Mouse (Mus musculus) gastrocnemius, postnatal 36 days (tissue): ENCODE measurements around the gene Mogat2. TPM values are rescaled to one million over a fixed set of nuclear protein-coding genes. Genes with fewer than 3 reads are reported as not detected.

Source experiments
- DNase-seq, 2 experiments: peaks; one replicate each; pipeline ENCODE4 v3.0.0; 2022
- intact Hi-C: fragments of 180-260 bp; cut with DNase I; formaldehyde crosslinking; loops from one replicate; pipeline ENCODE4 v1.15.1; 2025
- total RNA-seq, 2 experiments: library from RNA; stranded (reverse); gene quantifications; 2 replicates each; pipeline ENCODE4 v1.2.3; 2021

Mogat2 gene
- total RNA-seq, 2 experiments from 2014 or later, result not detected

GRCm38 (mm10) chr7:99202163-99202562, 36.3 kb downstream of the Mogat2 start:
- intact Hi-C loops, result no loop called here
- no peak for DNase-seq

- DNase-seq, result no peak
- intact Hi-C loops, result no loop called here
These were observed 38.1 kb downstream of the Mogat2 start for GRCm38 (mm10) chr7:99200290-99200689.

GRCm38 (mm10) chr7:99199451-99200175, 38.8 kb downstream of the Mogat2 start:
- no peak for DNase-seq
- intact Hi-C loops, result no loop called here

DNA sequence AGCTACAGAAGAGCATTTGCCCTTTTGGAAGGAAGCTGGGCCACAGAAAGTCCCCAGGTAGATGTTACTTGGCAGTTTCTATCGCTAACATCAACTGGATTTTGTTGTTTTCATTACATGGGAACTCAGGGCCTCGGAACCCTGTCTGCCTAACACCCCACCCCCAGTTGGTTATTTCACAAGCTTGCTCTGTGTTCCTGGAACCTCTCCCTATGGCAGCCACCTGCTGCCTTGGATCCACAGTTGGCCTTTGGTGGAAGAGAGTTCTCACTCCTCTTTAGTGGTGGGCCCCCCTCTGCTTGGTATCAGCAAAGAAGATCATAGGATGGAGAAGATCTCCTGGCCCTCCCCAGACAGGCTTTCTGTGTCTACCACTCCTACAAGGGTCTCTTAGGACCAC, 39.6 kb downstream of the Mogat2 start:
- DNase-seq, result no peak
- intact Hi-C loops, result no loop called here

GRCm38 (mm10) chr7:99194511-99194910, 43.9 kb downstream of the Mogat2 start:
- DNase-seq, result no peak
- intact Hi-C loops, result no loop called here

- intact Hi-C loops, result no loop called here
- DNase-seq, result no peak
These were observed 44.5 kb downstream of the Mogat2 start for GRCm38 (mm10) chr7:99193926-99194325.

DNA sequence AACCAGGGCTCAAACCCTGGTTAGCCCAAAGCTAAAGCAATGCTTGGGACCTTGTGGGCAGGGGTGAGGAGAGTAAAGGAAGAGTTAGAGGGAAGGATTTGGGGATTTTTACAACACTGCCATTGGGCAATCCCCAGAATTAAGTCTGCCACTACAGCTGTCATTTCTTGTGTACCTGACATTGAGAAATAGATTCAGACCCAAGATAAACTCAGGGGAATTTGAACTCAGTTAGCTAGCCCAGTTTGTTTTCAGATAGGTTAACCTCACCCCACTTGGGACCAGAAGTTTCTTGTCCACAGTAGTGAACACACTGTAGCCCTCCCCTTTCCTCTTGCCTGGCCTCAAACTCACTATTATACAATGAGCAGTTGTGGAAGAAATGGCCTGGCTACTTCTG, 47.0 kb downstream of the Mogat2 start:
- intact Hi-C loops, result no loop called here
- DNase-seq, result no peak

- DNase-seq, result no peak
- intact Hi-C loops, result no loop called here
These were observed 48.5 kb downstream of the Mogat2 start for GRCm38 (mm10) chr7:99189885-99190284.

- intact Hi-C loops, result no loop called here
- DNase-seq, result no peak
These were observed 49.8 kb downstream of the Mogat2 start for GRCm38 (mm10) chr7:99188630-99189029.

DNA sequence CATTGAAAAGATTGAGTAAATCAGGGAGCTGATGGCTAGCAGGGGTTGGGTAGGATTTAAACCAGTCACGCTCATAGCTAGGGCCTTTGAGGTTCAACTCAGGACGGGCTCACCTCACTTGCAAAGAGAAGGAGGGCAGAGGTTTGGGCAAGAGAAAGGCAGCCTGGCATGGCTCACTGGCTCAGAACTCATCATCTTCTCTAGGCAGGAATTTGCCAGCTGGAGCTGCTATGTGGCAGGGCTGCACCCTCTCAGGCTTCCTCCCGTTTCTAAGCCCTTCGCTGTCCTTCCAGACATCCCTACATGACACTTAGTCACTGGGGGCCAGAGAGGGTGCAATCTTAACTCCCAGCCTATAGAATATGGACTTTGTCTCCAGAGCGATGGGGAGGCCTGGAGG, 51.0 kb downstream of the Mogat2 start:
- DNase-seq, result no peak
- intact Hi-C loops, result no loop called here

- DNase-seq, result no peak
- intact Hi-C loops, result no loop called here
These were observed 53.0 kb downstream of the Mogat2 start for GRCm38 (mm10) chr7:99185405-99185804.

DNA sequence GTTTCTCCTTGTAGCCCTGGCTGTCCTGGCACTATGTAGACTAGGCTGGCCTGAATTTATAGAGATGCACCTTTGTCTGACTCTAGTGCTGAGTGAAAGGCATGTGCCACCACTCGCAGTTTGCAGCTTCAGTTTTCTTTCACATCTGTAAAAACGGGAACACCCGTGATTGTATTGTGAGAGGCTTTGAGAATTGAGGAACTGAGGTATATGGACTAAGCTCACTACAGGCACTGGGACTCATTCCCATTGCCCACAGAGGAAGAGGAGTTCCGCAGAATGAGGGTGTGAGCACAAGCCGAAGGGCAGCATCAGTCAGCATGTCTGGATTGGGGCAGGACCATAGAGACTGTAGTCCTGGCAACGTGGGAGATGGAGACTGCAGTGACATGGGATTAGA, 54.7 kb downstream of the Mogat2 start:
- intact Hi-C loops, result loop anchor here (5.0 kb wide), 1 partner anchor 44 kb away; no protein-coding TSS in a partner anchor
- DNase-seq, result no peak

- intact Hi-C loops, result loop anchor here (5.0 kb wide), 1 partner anchor 45 kb away; no protein-coding TSS in a partner anchor
These were observed 55.8 kb downstream of the Mogat2 start, which contains the start of gene Dgat2 for GRCm38 (mm10) chr7:99182432-99183172. Dgat2 (minus strand) TSS chr7:99182719.

DNA sequence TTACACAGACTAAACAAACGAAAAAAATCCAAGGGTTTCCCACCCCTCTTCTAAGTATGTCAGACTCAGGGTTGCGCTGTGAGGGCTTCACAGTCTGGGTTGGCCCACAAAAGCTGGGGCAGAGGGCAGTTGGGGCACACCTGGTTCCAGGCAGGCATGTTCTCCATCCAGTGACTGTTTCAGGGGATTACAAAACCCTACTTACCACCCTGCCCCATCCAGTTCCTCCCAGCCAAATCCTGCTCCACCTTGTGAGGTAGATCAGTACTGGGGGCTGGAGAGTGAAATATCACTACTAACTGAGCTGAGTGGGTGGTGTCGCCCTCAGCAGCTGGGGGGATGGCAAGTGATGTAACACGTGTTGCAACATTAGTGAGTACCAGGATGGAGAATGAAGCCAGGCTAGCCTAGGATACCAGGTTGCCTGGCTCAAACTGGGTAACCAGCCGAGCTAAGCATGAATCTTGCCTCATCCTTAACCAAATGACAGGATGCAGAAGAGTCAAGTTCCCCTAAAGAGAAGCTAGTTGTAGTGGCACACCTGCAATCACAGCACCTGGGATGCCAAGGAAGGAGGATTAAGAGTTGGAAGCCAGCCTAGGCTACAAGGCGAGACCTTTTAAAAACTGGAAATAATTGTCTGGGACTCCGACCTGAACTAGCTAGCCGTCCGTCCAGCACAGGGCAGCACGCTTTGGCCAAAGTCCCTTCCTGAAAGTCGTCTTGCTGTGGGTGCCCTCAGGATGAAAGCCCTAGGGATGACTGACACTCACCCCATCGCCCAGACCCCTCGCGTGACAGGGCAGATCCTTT, 56.6 kb downstream of the Mogat2 start:
- intact Hi-C loops, result loop anchor here (5.0 kb wide), 1 partner anchor 45 kb away; no protein-coding TSS in a partner anchor
- no peak for DNase-seq

More at GRCm38 (mm10) chr7:99182432-99183172, 55.8 kb downstream of the Mogat2 start, which contains the start of gene Dgat2:
- DNase-seq, result peak; percentile 86 to 92

- no peak for DNase-seq
- intact Hi-C loops, result loop anchor here (5.0 kb wide), 1 partner anchor 47 kb away; no protein-coding TSS in a partner anchor
These were observed 58.3 kb downstream of the Mogat2 start for GRCm38 (mm10) chr7:99180162-99180561.

- no peak for DNase-seq
- intact Hi-C loops, result no loop called here
These were observed 59.1 kb downstream of the Mogat2 start for GRCm38 (mm10) chr7:99179271-99179670.

DNA sequence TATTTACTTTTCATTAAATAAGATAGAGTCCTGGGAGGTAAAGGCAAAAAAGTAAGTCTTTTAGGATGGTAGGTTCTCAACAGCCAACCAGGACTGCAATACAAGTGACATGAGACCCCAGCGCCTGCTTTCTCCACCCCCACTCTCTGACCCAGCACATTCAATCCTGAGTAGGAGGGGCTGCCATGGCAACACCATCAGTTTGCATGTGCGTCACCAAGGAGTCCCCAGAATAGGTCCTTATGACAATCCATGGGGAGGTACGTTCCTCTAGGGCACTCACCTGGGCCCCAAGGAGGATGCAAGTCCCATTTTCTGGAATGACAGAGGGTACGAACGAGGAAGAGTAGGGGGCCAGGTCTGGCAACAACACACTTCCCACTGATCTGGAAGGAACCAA, 61.0 kb downstream of the Mogat2 start:
- intact Hi-C loops, result no loop called here
- no peak for DNase-seq

DNA sequence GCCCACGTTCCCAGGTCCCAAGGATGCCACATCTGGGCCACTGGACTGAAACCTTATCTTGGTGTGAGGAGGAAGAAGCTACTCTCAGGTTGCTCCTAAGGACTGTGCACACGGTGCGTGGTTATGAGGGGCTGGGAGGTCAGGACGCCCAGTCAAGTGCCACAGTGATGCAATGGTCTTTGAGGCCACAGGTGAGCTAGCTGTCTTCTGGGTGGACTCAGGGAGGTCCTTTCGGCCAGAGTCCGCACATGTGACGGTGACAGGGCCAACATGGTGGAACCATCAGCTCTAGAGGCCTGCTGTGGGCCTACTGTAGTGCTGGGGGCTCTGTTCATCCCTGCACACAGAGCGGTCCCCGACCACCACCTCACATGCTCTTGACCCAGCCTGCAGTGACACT, 62.8 kb downstream of the Mogat2 start:
- intact Hi-C loops, result no loop called here
- DNase-seq, result no peak

DNA sequence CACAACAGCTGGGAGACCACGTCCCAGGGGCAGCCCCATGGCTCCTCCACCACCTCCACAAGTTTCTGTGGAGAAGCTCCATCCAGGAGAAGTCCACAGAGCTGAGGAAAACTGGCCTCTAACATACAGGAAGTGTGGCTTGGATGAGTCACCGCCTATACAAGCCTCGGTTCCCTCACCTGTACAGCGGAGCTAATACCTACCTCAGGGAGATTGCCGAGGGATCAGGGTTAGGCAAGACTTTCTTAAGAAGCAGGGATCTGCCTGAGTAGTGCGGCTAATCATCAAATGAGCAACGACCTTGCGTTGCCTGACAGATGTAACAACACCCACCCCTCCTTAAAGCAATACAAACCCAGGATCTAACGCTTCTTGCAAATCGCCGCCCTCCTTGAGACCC, 63.3 kb downstream of the Mogat2 start:
- no peak for DNase-seq
- intact Hi-C loops, result no loop called here

- intact Hi-C loops, result no loop called here
- no peak for DNase-seq
These were observed 64.4 kb downstream of the Mogat2 start for GRCm38 (mm10) chr7:99174006-99174405.

GRCm38 (mm10) chr7:99172898-99173297, 65.5 kb downstream of the Mogat2 start:
- no peak for DNase-seq
- intact Hi-C loops, result no loop called here
